Mouse (Mus musculus) neutrophil, adult 5-6 weeks (primary cell): ENCODE data around the gene Cyp3a59. TPM values are rescaled to one million over a fixed set of nuclear protein-coding genes. Genes with fewer than 3 reads are reported as not detected.
"Not testable (repeated sequence)": the region's sequence is repeated elsewhere in the genome, so short reads cannot be mapped to it uniquely, and the experiment has no call there.

Experiments
- ATAC-seq: fragments of 151-379, 151-347 bp; 2 replicates; pipeline ENCODE4 v1.8.0; 2017; ENCODE audit warnings: mild to moderate bottlenecking, moderate TSS enrichment; ENCODE audit not compliant: insufficient number of reproducible peaks, poor library complexity, low FRiP score, severe bottlenecking; ENCODE audit errors: extremely low read depth
- total RNA-seq: library from RNA; stranded (forward); fragments of 200-1000 nt; gene quantifications from 2 replicates; pipeline ENCODE4 v1.2.3, GENCODE M21; 2017

Gene Cyp3a59
- total RNA-seq: not detected in 2 replicates

- not testable (repeated sequence) for ATAC-seq
Measured at GRCm38 (mm10) chr5:146078945-146079344, at the start of gene Cyp3a59. Gene Cyp3a59, plus strand, starts transcription at chr5:146079257.

- no peak for ATAC-seq
Measured at GRCm38 (mm10) chr5:146070099-146070498, 9.0 kb upstream of the Cyp3a59 start.

GRCm38 (mm10) chr5:146147903-146148302, 68.8 kb downstream of the Cyp3a59 start:
- ATAC-seq: no peak

GRCm38 (mm10) chr5:146150454-146150853, 71.4 kb downstream of the Cyp3a59 start:
- no peak for ATAC-seq

GRCm38 (mm10) chr5:146158326-146158725, 79.3 kb downstream of the Cyp3a59 start:
- not testable (repeated sequence) for ATAC-seq

- not testable (repeated sequence) for ATAC-seq
Measured at GRCm38 (mm10) chr5:146160439-146160838, 81.4 kb downstream of the Cyp3a59 start, which contains the start of gene Gm5565. Gene Gm5565, minus strand, starts transcription at chr5:146160539.

Other genes starting within 250 kb of the Cyp3a59 start
- gene Cyp3a11, start 199.3 kb upstream of the Cyp3a59 start, total RNA-seq: not detected in 2 replicates
- gene Cyp3a25, start 69.6 kb upstream of the Cyp3a59 start, total RNA-seq: not detected in 2 replicates
- not detected in 2 replicates for gene Gm5565, start 81.3 kb downstream of the Cyp3a59 start, total RNA-seq
- not detected in 2 replicates for gene Gm6309, start 91.5 kb downstream of the Cyp3a59 start, total RNA-seq
- gene 1700001J03Rik, start 106.0 kb downstream of the Cyp3a59 start, total RNA-seq: 0.98 TPM in 1 of 2 replicates, not detected in the other
- gene Rnf6, start 142.3 kb downstream of the Cyp3a59 start, total RNA-seq: 65.9 and 79.7 TPM in 2 replicates
- gene Cdk8, start 152.0 kb downstream of the Cyp3a59 start, total RNA-seq: 33.9 and 40.5 TPM in 2 replicates